Mouse (Mus musculus): ENCODE measurements around the gene Snrk.

GRCm38 (mm10) chr9:122172612-122173186, 55.6 kb downstream of the Snrk start:
- peak; percentile 22; the same call in 1 of the 2 replicates for TF ChIP-seq CTCF (IDR thresholded peaks at IDR 0.05; ENCODE audit: low read depth)
- no peak for TF ChIP-seq EP300 (optimal IDR thresholded peaks at IDR 0.05)

Data from stomach, postnatal 0 days (tissue).